Mouse (Mus musculus): ENCODE results near the gene Mcts2.

GRCm38 (mm10) chr2:152709066-152709465, 22.2 kb downstream of the Mcts2 start:
- no peak for TF ChIP-seq CTCF (IDR thresholded peaks at IDR 0.05; ENCODE audit: low read depth, low read length)
- no peak for TF ChIP-seq POLR2A (IDR thresholded peaks at IDR 0.05; ENCODE audit: borderline replicate concordance, low read depth, low read length)

Measured in bone marrow macrophage, adult 2 months (primary cell).